Mouse (Mus musculus): ENCODE results near the gene 5730522E02Rik.

5730522E02Rik gene

GRCm38 (mm10) chr11:26125923-26126322 is 84.6 kb downstream of the 5730522E02Rik start:
- no peak for DNase-seq

- DNase-seq = no peak
Measured at GRCm38 (mm10) chr11:26120781-26121557, 89.6 kb downstream of the 5730522E02Rik start.

- DNase-seq = no peak
Measured at GRCm38 (mm10) chr11:26117651-26118050, 92.9 kb downstream of the 5730522E02Rik start.

- DNase-seq = no peak
Measured at GRCm38 (mm10) chr11:26112206-26112605, 98.4 kb downstream of the 5730522E02Rik start.

- DNase-seq = peak; percentile 16 to 28
Measured at GRCm38 (mm10) chr11:26108647-26109046, 101.9 kb downstream of the 5730522E02Rik start.

- DNase-seq = no peak
Measured at GRCm38 (mm10) chr11:26104680-26105079, 105.9 kb downstream of the 5730522E02Rik start.

- DNase-seq = no peak
Measured at GRCm38 (mm10) chr11:26103698-26104097, 106.9 kb downstream of the 5730522E02Rik start.

GRCm38 (mm10) chr11:26102878-26103277 is 107.7 kb downstream of the 5730522E02Rik start:
- no peak for DNase-seq

- DNase-seq = no peak
Measured at GRCm38 (mm10) chr11:26100077-26100476, 110.5 kb downstream of the 5730522E02Rik start.

- no peak for DNase-seq
Measured at GRCm38 (mm10) chr11:26098933-26099332, 111.6 kb downstream of the 5730522E02Rik start.

- no peak for DNase-seq
Measured at GRCm38 (mm10) chr11:26096095-26096494, 114.5 kb downstream of the 5730522E02Rik start.

- peak; percentile 67 to 72 for DNase-seq
Measured at GRCm38 (mm10) chr11:26088993-26089392, 121.6 kb downstream of the 5730522E02Rik start.

GRCm38 (mm10) chr11:26086679-26087078 is 123.9 kb downstream of the 5730522E02Rik start:
- DNase-seq = no peak

- DNase-seq = no peak
Measured at GRCm38 (mm10) chr11:26085380-26086035, 125.1 kb downstream of the 5730522E02Rik start.

GRCm38 (mm10) chr11:26076335-26076734 is 134.2 kb downstream of the 5730522E02Rik start:
- no peak for DNase-seq

GRCm38 (mm10) chr11:26075536-26075935 is 135.0 kb downstream of the 5730522E02Rik start:
- no peak for DNase-seq

- DNase-seq = peak; percentile 81 to 83
Measured at GRCm38 (mm10) chr11:26073638-26074294, 136.8 kb downstream of the 5730522E02Rik start.

- DNase-seq = no peak
Measured at GRCm38 (mm10) chr11:26072101-26072500, 138.5 kb downstream of the 5730522E02Rik start.

GRCm38 (mm10) chr11:26063252-26063651 is 147.3 kb downstream of the 5730522E02Rik start:
- no peak for DNase-seq

GRCm38 (mm10) chr11:26061471-26062137 is 149.0 kb downstream of the 5730522E02Rik start:
- no peak for DNase-seq

- peak in 1 of 2 experiments; percentile 17 for DNase-seq
Measured at GRCm38 (mm10) chr11:26013527-26013926, 197.0 kb downstream of the 5730522E02Rik start.

GRCm38 (mm10) chr11:26004018-26004417 is 206.5 kb downstream of the 5730522E02Rik start:
- no peak for DNase-seq

GRCm38 (mm10) chr11:25999738-26000137 is 210.8 kb downstream of the 5730522E02Rik start:
- peak; percentile 20 to 30 for DNase-seq
